Mouse (Mus musculus) ES-E14 (cell line): ENCODE data around the gene Arhgap25.

ENCODE experiments used
- CHD2 ChIP-seq: IDR thresholded peaks from 2 replicates; pipeline ENCODE4 v1.6.1; 2014; ENCODE audit warnings: mild to moderate bottlenecking, low read depth, low read length, inconsistent platforms
- HCFC1 ChIP-seq: IDR thresholded peaks from 2 replicates; pipeline ENCODE4 v1.6.1; 2012; ENCODE audit warnings: low read length, inconsistent platforms, borderline replicate concordance; ENCODE audit not compliant: insufficient read depth
- MAFK ChIP-seq: IDR thresholded peaks from 2 replicates; pipeline ENCODE4 v1.6.1; 2014; ENCODE audit warnings: mild to moderate bottlenecking, low read depth, low read length, inconsistent platforms; ENCODE audit not compliant: insufficient read depth
- ZNF384 ChIP-seq: IDR thresholded peaks from 2 replicates; pipeline ENCODE4 v1.6.1; 2012; ENCODE audit warnings: low read depth, low read length, inconsistent platforms

- TF ChIP-seq HCFC1 (no peak), MAFK (no peak), CHD2 (no peak), ZNF384 (no peak)
Measured at GRCm38 (mm10) chr6:87542027-87542426, 9.0 kb upstream of the Arhgap25 start.
